Mouse (Mus musculus) neural tube, embryonic 15.5 days (tissue): ENCODE data around the gene Gm21992. TPM values are rescaled to one million over a fixed set of nuclear protein-coding genes. Genes with fewer than 3 reads are reported as not detected.

ENCODE experiments used
- ATAC-seq: fragments of 200-750 bp; cut with Nextera tagmentation; 2 replicates; pipeline ENCODE4 v1.8.0; 2017; ENCODE audit warnings: mild to moderate bottlenecking, moderate TSS enrichment, moderate library complexity; ENCODE audit not compliant: low FRiP score
- H3K27ac ChIP-seq: fragments of 300-500 bp; sonication (generic); replicated peaks from 2 replicates; pipeline ENCODE4 v1.5.1; 2015; ENCODE audit warnings: mild to moderate bottlenecking, inconsistent platforms
- H3K27me3 ChIP-seq: fragments of 300-500 bp; sonication (generic); replicated peaks from 2 replicates; pipeline ENCODE4 v1.6.1; 2015; ENCODE audit warnings: inconsistent platforms
- H3K36me3 ChIP-seq: fragments of 300-500 bp; sonication (generic); 2 replicates; pipeline ENCODE4 v1.6.1; 2015; ENCODE audit warnings: inconsistent platforms
- H3K4me1 ChIP-seq: fragments of 300-500 bp; sonication (generic); 2 replicates; pipeline ENCODE4 v1.6.1; 2015; ENCODE audit warnings: inconsistent platforms
- H3K4me2 ChIP-seq: fragments of 300-500 bp; sonication (generic); 2 replicates; pipeline ENCODE4 v1.6.1; 2015; ENCODE audit warnings: inconsistent platforms, mild to moderate bottlenecking, moderate library complexity
- H3K4me3 ChIP-seq: fragments of 300-500 bp; sonication (generic); replicated peaks from 2 replicates; pipeline ENCODE4 v1.5.1; 2015; ENCODE audit warnings: mild to moderate bottlenecking, inconsistent platforms
- H3K9ac ChIP-seq: fragments of 300-500 bp; sonication (generic); replicated peaks from 2 replicates; pipeline ENCODE4 v1.6.1; 2015; ENCODE audit warnings: mild to moderate bottlenecking, inconsistent platforms
- H3K9me3 ChIP-seq: fragments of 300-500 bp; sonication (generic); replicated peaks from 2 replicates; pipeline ENCODE4 v1.6.1; 2016; ENCODE audit warnings: inconsistent platforms
- WGBS: fragments of 180-500 bp; shearing (Covaris S2); methylation state at CpG from one replicate; pipeline ENCODE4 v1.1.7; 2015; ENCODE audit warnings: mixed read lengths; 5-methylcytosine and 5-hydroxymethylcytosine counted together
- polyA plus RNA-seq: library from polyadenylated mRNA; unstranded; fragments of >200 nt; fragmentation: Nextera tagmentation; extraction: Ambion mirVana; gene quantifications from 2 replicates; pipeline ENCODE4 v1.2.1, GENCODE M21; 2015

The Gm21992 gene
- polyA plus RNA-seq, 1 experiment from 2014 or later, result 14.8 TPM

GRCm38 (mm10) chr19:4811909-4812242 is 464 bp upstream of the Gm21992 start:
- H3K9me3 ChIP-seq, result no peaks in the 10 kb centered on the region
- H3K27me3 ChIP-seq, result no peaks in the 10 kb centered on the region
- H3K9ac ChIP-seq, result peak overlapping the region; percentile 85
- no peaks in the 10 kb centered on the region for H3K36me3 ChIP-seq
- WGBS, result 4% methylated on average over 12 of the region's 12 CpGs
- ATAC-seq, result peak; percentile 25
- H3K4me2 ChIP-seq, result peak overlapping the region; percentile 85
- H3K27ac ChIP-seq, result peak overlapping the region; percentile 94
- H3K4me1 ChIP-seq, result peaks cover 31% of the 10 kb centered on the region
- H3K4me3 ChIP-seq, result peak overlapping the region; percentile 87

- peak overlapping the region; percentile 94 for H3K27ac ChIP-seq
- H3K9me3 ChIP-seq, result no peaks in the 10 kb centered on the region
- peak overlapping the region; percentile 79 for H3K9ac ChIP-seq
- peak overlapping the region; percentile 87 for H3K4me3 ChIP-seq
- WGBS, result 0% methylated on average over 17 of the region's 17 CpGs
- H3K4me2 ChIP-seq, result peak overlapping the region; percentile 85
- H3K36me3 ChIP-seq, result no peaks in the 10 kb centered on the region
- no peaks in the 10 kb centered on the region for H3K27me3 ChIP-seq
- ATAC-seq, result no peak
- H3K4me1 ChIP-seq, result peaks cover 31% of the 10 kb centered on the region
Observed at GRCm38 (mm10) chr19:4810746-4811062, 708 bp downstream of the Gm21992 start.

GRCm38 (mm10) chr19:4810309-4810708 is 1.1 kb downstream of the Gm21992 start:
- H3K27ac ChIP-seq, result peak overlapping the region; percentile 94

GRCm38 (mm10) chr19:4803283-4803682 is 8.1 kb downstream of the Gm21992 start:
- Histone ChIP-seq H3K9me3 (no peaks in the 10 kb centered on the region), H3K27me3 (no peaks in the 10 kb centered on the region), H3K4me2 (no peak overlapping the region), H3K36me3 (peaks cover 50% of the 10 kb centered on the region), H3K27ac (no peak overlapping the region), H3K9ac (no peak overlapping the region), H3K4me1 (peaks cover 7% of the 10 kb centered on the region), H3K4me3 (no peak overlapping the region)
- 82% methylated on average over 10 of the region's 10 CpGs for WGBS
- no peak for ATAC-seq

More at GRCm38 (mm10) chr19:4810309-4810708, 1.1 kb downstream of the Gm21992 start:
- Histone ChIP-seq H3K9me3 (no peaks in the 10 kb centered on the region), H3K4me1 (peaks cover 31% of the 10 kb centered on the region), H3K9ac (peak overlapping the region; percentile 79), H3K36me3 (no peaks in the 10 kb centered on the region), H3K4me3 (peak overlapping the region; percentile 87), H3K4me2 (peak overlapping the region; percentile 85), H3K27me3 (no peaks in the 10 kb centered on the region)
- ATAC-seq, result no peak
- WGBS, result 0% methylated on average over 14 of the region's 14 CpGs

- no peak overlapping the region for H3K27ac ChIP-seq
- H3K9ac ChIP-seq, result no peak overlapping the region
- no peaks in the 10 kb centered on the region for H3K9me3 ChIP-seq
- WGBS, result 80% methylated on average over 7 of the region's 7 CpGs
- peaks cover 50% of the 10 kb centered on the region for H3K36me3 ChIP-seq
- H3K4me1 ChIP-seq, result peaks cover 2% of the 10 kb centered on the region; the same call in 1 of the 2 replicates
- no peak for ATAC-seq
- no peak overlapping the region for H3K4me3 ChIP-seq
- no peaks in the 10 kb centered on the region for H3K27me3 ChIP-seq
- H3K4me2 ChIP-seq, result no peak overlapping the region
Observed at GRCm38 (mm10) chr19:4802691-4803091, 8.7 kb downstream of the Gm21992 start.

- Histone ChIP-seq H3K27ac (no peak overlapping the region), H3K9me3 (no peaks in the 10 kb centered on the region), H3K36me3 (peaks cover 50% of the 10 kb centered on the region)
Observed at GRCm38 (mm10) chr19:4799083-4799482, 12.3 kb downstream of the Gm21992 start.

GRCm38 (mm10) chr19:4797846-4798245 is 13.6 kb downstream of the Gm21992 start:
- no peak for ATAC-seq
- Histone ChIP-seq H3K9ac (no peak overlapping the region), H3K36me3 (peaks cover 44% of the 10 kb centered on the region)

More at GRCm38 (mm10) chr19:4799083-4799482, 12.3 kb downstream of the Gm21992 start:
- 93% methylated on average over 5 of the region's 5 CpGs for WGBS
- H3K27me3 ChIP-seq, result no peaks in the 10 kb centered on the region
- no peak for ATAC-seq
- H3K4me3 ChIP-seq, result no peak overlapping the region
- no peak overlapping the region for H3K9ac ChIP-seq
- peaks cover 7% of the 10 kb centered on the region for H3K4me1 ChIP-seq
- no peak overlapping the region for H3K4me2 ChIP-seq

GRCm38 (mm10) chr19:4795929-4796328 is 15.5 kb downstream of the Gm21992 start:
- Histone ChIP-seq H3K4me1 (peaks cover 29% of the 10 kb centered on the region), H3K9ac (no peak overlapping the region), H3K27me3 (no peaks in the 10 kb centered on the region), H3K27ac (no peak overlapping the region), H3K4me3 (no peak overlapping the region), H3K36me3 (peaks cover 31% of the 10 kb centered on the region), H3K9me3 (no peaks in the 10 kb centered on the region), H3K4me2 (no peak overlapping the region)
- no peak for ATAC-seq
- WGBS, result 93% methylated on average over 1 of the region's 1 CpGs

More at GRCm38 (mm10) chr19:4797846-4798245, 13.6 kb downstream of the Gm21992 start:
- H3K4me2 ChIP-seq, result no peak overlapping the region
- H3K27ac ChIP-seq, result no peak overlapping the region
- H3K4me3 ChIP-seq, result no peak overlapping the region
- WGBS, result 98% methylated on average over 2 of the region's 2 CpGs
- H3K4me1 ChIP-seq, result peaks cover 11% of the 10 kb centered on the region
- H3K27me3 ChIP-seq, result no peaks in the 10 kb centered on the region
- H3K9me3 ChIP-seq, result no peaks in the 10 kb centered on the region

- peak; percentile 98 for ATAC-seq
- Histone ChIP-seq H3K9ac (peak within 1 kb of the TSS; percentile 73), H3K4me1 (peaks cover 47% of the 10 kb centered on the region), H3K4me3 (peak within 1 kb of the TSS; percentile 81), H3K36me3 (peaks cover 17% of the 10 kb centered on the region), H3K9me3 (no peaks in the 10 kb centered on the region), H3K4me2 (peak within 1 kb of the TSS; percentile 92), H3K27ac (peak within 1 kb of the TSS; percentile 87), H3K27me3 (no peaks in the 10 kb centered on the region)
- WGBS, result under 1% methylated on average over 31 of the region's 31 CpGs
Observed at GRCm38 (mm10) chr19:4793831-4794422, 17.5 kb downstream of the Gm21992 start, which contains the start of gene Rbm4. Rbm4 (minus strand) TSS chr19:4793901.

GRCm38 (mm10) chr19:4793281-4793830 is 18.1 kb downstream of the Gm21992 start:
- H3K4me1 ChIP-seq, result peaks cover 52% of the 10 kb centered on the region
- peak overlapping the region; percentile 73 for H3K9ac ChIP-seq
- peak; percentile 55 for ATAC-seq
- H3K36me3 ChIP-seq, result peaks cover 12% of the 10 kb centered on the region
- peak overlapping the region; percentile 92 for H3K4me2 ChIP-seq
- no peaks in the 10 kb centered on the region for H3K9me3 ChIP-seq
- WGBS, result 2% methylated on average over 16 of the region's 16 CpGs
- peak overlapping the region; percentile 81 for H3K4me3 ChIP-seq
- H3K27ac ChIP-seq, result peak overlapping the region; percentile 87
- H3K27me3 ChIP-seq, result no peaks in the 10 kb centered on the region

GRCm38 (mm10) chr19:4786313-4786712 is 25.1 kb downstream of the Gm21992 start:
- Histone ChIP-seq H3K27me3 (no peaks in the 10 kb centered on the region), H3K4me1 (peaks cover 56% of the 10 kb centered on the region), H3K4me2 (no peak overlapping the region), H3K4me3 (no peak overlapping the region), H3K9me3 (no peaks in the 10 kb centered on the region), H3K27ac (no peak overlapping the region), H3K9ac (no peak overlapping the region), H3K36me3 (peaks cover 66% of the 10 kb centered on the region)
- WGBS, result 98% methylated on average over 2 of the region's 2 CpGs
- no peak for ATAC-seq

- Histone ChIP-seq H3K4me2 (no peak overlapping the region), H3K4me3 (no peak overlapping the region), H3K27me3 (no peaks in the 10 kb centered on the region), H3K9me3 (no peaks in the 10 kb centered on the region), H3K4me1 (peaks cover 45% of the 10 kb centered on the region), H3K9ac (no peak overlapping the region), H3K27ac (no peak overlapping the region), H3K36me3 (peaks cover 58% of the 10 kb centered on the region)
- no peak for ATAC-seq
- 87% methylated on average over 7 of the region's 7 CpGs for WGBS
Observed at GRCm38 (mm10) chr19:4785206-4785605, 26.2 kb downstream of the Gm21992 start.
